Mouse (Mus musculus) adrenal gland (tissue): Measurements from ENCODE around the gene Kyat1.

Source experiments
- intact Hi-C: fragments of 180-260 bp; cut with DNase I; formaldehyde crosslinking; loops from one replicate; pipeline ENCODE4 v1.15.1; 2025
- long read RNA-seq, 2 experiments: library from polyadenylated mRNA; unstranded; transcript quantifications; one replicate each; pipeline ENCODE4 v2.0.0; 2020; ENCODE audit warnings: borderline replicate concordance in 1 of 2; ENCODE audit not compliant: insufficient replicate concordance in 1 of 2

The Kyat1 gene
- long read RNA-seq, experiment 1, partial matches to known transcripts, result 2 of 7 reads
- long read RNA-seq, experiment 1, other reads (novel, unspliced or antisense), result 1 of 7 reads
- long read RNA-seq, experiment 2, partial matches to known transcripts, result 0 of 6 reads
- long read RNA-seq, experiment 2, other reads (novel, unspliced or antisense), result 1 of 6 reads

DNA sequence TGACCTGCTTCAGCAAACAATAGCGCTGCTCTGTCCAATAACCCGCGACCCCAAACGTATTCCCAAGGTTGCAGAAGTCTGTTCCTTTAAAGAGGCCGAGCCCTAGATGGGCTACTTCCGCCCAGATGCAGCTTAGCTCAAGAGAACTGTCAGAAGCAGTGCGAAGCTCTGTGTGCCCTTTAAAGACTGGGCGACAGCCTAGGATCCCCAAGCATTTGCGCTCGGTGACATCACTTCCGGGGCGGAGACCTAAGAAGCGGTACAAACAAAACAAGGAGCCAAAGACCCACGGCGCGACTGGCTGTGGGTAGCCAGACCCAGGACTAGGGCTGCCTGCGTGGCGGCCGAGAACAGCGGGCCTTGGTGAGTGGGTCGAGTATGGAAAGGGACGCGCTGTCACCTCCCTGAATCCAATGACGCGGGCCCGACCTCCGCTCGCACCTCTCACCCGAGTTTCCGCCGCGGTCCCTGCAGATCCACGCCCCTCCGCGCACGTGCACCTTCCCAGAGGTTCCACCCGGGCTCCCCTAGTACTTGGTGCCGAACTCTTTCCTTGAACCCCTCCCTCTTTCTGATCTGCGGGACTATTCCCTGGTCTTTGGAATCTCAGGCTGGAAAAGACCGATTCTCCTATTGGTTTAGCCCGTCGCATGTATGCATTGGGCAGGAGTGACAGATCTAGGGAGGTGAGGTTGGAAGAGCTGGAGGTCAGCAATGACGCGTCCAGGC lies at the start of gene Kyat1:
TSS of gene Kyat1 (minus strand) at position 219 of the 729 bp plus-strand sequence.
- intact Hi-C loops, result no loop called here

DNA sequence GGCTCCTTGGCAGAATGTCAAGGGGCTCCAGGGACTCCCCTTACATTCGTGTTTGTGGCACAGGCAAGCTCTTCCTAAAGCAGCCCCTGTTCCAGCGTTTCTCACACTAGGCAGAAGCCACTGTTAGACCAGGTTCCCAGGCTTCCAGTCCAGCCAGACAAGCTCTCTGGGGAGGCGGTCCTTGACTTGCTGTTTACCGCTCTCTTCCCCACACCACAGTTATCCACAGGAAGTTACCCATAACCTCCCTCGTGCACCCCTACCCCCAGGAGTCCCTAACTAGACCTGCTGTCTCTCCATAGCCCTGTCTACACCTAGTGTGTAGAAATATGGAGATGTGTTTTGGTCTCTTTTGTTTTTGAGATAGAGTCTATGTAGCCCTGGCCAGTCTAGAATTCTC lies 48.2 kb upstream of the Kyat1 start:
- intact Hi-C loops, result no loop called here

DNA sequence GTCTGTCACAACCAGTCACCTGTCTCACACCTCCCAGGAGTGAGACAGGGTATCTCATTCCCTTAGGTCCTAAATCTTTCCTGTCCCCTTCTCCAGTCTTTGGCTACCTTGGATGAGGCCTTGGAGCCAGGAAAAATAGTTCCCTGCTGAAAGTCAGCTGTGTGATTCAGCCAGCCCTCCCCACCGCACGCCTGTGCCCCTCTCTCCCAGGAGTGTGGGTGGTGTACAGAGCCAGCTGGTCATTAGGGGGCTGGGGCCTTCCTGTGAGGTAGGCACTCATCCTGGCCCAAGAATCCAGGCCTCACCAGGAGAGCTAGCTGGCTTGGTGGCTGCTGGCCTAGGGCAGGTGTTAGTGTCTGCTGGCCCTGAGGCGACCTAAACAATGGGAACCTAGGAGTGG lies 46.9 kb upstream of the Kyat1 start:
- intact Hi-C loops, result no loop called here

DNA sequence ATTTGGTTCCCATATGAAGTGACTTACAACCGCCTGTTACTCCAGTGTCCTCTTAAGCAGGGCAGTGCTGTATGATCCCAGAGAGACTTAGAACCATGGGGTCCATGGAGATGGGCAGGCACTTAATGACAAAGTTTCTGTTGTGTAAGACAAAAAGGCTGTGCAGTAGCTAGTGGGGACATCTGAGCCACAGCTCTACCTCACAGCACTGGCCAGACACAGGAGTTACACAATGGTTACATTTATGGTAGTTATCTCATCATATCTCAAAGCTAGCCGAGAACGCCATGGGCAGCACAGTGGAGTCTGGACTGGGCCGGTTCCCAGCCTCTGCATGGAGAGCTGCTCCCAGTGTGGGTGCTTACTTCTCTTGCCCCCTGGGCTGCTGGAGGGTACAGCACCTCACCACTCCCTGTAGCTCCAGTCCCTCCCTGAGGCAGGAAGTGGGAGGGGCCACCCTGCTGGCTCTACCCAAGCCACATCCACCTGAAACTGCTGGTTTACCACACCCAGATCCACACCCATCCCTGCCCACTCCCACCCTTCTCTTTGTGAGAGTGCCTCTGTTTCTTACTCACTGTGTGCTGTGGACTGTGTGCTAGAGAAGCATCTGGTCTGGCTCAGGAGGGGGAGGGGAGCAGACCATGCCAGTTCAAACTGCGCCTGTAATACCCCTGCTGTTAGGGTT lies 45.9 kb upstream of the Kyat1 start:
- intact Hi-C loops, result no loop called here

DNA sequence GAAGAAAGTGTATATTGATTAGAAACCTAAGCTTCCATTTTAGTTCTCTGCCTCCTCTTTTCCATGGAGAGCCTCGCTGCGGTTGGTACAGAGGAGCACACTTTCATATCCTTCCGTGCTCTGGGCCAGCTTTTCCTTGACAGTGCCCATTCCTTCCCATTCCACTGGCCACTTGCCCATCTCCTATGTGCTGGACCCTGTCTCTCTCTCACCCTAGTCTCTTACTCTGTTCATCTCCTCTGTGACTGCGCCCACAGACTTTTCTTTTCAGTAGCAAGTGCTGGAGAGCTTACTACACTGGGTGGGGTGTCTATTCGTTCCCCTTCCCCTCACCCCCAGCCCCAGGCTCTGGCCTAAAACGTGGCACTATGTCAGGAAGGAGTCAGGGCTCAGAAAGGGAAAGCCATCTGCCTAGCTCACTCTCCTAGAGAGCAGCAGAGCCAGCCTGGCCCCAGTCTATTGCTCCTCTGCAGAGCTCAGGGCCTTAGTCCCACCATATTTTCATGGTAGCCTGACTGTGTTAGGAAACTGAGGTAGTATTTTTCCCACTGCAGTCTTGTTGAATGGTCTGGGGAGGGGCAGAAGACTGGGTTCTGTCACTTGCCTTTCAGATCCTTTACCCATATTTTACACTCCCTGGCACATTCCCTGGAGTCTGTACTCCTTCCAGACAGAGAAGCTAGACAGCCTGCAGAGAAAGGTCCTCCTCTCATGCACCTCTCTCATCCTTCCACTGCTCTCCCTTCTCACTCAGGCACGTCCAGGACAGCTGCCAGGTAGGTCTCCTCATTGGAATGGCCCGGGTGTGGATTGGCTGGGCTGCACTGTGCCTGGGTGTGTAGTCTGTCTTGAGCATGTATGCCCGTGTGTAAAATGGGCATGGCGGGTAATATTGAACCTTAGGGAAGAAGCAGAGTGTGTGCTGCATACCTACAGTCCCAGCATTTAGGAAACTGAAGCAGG lies 44.8 kb upstream of the Kyat1 start:
- intact Hi-C loops, result no loop called here

DNA sequence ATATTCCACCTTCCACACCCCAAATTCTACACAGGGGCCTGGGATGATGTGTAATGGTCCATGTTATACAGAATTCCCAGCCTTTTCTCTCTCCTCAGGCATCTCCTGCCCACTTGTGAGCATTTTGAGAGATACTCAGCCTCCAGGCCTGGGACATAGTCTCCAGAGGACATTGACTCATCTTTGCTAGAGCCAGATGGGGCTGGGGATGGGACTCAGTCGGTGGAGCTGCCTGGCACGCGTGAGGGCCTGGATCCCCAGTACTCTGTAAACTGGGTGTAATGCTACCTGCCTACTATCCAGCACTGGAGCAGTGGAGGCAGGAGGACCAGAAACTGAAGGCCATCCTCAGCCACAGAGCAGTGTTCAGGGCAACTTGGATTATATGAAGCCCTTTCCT lies 43.5 kb upstream of the Kyat1 start:
- intact Hi-C loops, result no loop called here

DNA sequence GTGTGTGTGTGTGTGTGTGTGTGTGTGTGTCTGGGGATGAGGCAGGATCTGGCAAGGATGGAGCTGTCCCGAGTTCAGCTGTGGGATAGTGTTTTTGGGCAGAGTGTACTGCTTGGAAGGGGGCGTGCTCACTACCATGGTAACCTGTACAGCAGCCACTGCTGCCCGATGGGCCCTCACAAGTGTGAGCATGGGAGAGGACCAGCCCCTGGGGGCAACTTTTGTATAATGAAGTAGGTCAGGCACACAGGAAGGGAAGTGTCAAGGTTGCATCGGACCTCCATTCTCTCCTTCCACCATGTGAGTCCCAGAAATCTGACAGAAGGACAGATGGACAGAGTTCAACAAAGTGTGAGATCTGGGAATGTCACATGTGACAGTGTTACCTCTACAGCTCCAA lies 42.0 kb upstream of the Kyat1 start:
- intact Hi-C loops, result no loop called here

DNA sequence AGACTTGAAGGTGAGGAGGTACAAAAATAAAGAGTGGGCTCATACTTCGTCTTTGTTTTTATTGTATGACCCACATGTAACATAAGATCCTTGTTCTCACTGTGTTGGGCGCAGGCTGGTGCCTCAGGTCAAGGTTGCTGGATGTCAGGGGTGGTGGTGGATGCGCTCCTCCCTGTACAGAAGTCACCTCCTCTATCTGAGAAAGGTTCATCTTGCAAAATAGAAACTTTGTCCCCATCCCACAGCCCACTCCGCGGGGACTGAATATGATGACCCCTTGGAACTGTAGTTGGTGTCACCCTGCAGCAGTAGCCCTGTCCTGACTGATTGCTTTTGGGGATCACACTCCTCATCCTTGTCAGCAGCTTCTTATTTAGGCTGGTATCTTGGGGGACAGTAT lies 41.4 kb upstream of the Kyat1 start:
- intact Hi-C loops, result no loop called here

DNA sequence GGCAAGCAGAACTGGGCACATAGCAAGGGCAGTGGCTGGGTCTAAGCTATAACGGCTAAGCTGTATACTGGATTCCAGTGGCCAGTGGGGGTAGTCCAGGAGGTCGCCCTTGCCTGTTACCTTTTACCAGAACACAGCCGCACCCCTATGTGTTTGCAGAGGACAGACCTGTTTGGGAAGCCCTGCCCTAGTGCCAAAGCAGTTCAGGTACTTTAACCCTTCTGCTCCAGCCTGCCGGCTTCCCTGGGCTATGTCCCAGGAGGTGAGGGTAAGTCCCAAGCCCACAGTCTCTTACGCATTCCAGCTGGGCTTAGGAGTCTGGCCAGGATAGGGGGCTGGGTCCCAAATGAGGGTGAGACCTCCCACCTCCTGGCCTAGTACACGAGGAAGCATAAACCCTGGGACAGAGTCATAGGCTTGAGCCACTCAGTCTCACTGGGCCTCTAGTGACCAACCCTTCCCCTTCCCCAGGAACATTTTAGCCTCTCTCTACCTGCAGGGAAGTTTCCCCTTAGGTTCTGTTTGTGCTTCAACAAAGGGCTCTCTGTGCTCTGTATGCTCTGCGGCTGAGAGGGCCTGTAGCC lies 39.0 kb upstream of the Kyat1 start:
- intact Hi-C loops, result no loop called here

DNA sequence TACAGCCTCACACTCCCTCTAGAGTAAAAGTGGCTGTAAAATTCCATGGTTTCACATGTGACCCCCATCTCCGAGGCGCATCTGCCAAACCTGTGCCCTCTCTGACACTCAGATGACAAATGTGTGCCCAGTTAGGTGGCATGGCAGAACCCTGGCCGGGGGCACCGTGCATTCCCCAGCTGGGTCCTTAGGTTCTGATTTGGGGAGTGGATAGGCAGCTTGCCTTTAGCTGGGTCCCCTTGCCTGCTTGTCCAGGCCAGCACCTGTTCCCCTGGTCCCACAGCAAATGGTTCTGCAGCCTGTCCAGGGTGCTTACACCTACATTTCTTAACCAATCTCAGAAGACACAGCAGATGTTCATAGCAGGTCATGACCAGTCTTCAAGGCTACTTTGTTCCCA lies 37.7 kb upstream of the Kyat1 start:
- intact Hi-C loops, result no loop called here

DNA sequence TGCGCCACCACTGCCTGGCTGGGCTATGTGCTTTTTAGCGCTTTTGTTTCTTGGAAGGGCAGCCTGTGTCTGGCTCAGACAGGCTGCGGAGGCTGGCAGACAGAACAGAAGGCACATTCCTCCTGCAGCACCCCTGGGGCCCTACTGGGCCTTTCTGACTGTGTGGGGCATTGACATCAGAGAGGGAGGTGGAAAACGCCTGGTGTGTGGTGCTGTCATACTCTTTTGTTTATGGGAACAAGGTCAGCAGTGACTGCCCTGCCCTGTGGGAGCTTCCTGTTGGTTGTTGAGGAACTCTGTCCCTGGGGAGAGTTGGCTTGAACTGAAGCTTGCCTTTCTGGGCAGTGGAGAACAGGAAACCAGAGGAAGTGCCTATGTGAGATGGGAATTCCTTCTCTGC lies 36.9 kb upstream of the Kyat1 start:
- intact Hi-C loops, result no loop called here

DNA sequence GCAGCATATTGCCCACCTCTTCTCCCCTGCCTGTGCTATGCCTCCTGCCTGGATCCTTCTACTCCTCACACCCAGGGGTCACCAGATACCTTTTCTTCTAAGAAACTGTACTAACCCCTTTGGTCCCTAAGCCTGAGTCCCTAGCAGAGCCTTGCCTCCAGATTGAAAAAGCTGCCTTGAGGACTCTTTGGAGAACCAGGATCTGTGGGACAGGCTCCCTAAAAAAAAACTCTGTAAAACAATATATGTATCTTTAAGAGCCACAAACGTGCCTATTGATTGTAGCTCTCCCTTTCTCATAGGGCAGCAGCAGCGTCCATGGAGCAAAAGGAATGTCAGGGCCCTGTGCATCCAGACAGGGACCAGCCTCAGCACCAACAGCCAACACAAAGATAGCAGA lies 34.6 kb upstream of the Kyat1 start, which contains the start of gene Gm28035:
TSS of gene Gm28035 (plus strand) at position 301 of the 400 bp plus-strand sequence.
- intact Hi-C loops, result no loop called here

DNA sequence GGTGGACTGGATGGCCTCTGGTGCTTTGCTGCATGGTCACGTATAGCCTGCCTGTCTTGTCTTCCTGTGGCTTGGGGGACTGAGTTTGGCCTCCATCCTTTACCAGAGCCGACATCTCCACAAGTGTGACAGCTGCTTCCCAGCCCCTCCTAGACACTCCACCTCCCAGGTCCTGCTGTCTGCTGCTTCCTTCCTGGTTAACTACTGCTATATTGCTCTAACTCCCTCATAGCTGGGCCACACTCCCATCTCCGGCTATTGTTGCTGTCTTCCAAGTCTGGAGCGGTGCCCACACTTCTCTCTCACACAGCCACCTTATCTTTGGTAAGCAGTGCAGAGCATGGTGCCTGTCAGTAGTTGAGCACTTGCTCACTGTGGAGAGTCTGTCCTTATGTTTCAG lies 34.1 kb upstream of the Kyat1 start:
- intact Hi-C loops, result loop anchor here (10.0 kb wide), 1 partner anchor 65 kb away; the partner anchor contains the start of genes Endog and Spout1

DNA sequence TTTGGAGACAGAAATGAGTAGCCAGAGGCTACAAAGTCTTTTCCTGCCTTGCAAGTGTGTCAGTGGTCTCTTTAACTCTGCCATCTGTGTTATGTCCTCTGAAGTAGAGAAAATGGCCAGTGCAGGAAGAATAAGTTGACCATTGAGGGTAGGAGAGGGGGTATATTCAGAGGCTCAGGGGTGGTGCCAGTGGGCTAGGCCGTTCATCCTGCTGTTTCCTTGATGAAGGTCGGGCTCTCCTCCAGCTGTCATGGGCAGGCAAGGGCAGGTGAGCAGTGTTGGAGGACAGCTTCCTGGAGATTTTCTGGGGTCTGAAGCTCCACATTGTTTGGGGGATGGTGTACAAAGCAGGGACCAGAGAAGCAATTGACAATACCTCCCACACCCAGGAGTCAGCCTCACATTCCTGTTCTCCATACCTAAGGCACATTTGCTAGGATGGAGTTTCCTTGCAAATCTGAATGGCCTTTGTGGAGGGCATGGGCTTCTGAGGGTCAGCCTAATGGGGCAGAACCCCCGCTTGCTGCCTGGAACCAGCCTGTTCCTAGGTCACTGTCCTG lies 33.3 kb upstream of the Kyat1 start:
- intact Hi-C loops, result loop anchor here (10.0 kb wide), 1 partner anchor 64 kb away; the partner anchor contains the start of genes Endog and Spout1

DNA sequence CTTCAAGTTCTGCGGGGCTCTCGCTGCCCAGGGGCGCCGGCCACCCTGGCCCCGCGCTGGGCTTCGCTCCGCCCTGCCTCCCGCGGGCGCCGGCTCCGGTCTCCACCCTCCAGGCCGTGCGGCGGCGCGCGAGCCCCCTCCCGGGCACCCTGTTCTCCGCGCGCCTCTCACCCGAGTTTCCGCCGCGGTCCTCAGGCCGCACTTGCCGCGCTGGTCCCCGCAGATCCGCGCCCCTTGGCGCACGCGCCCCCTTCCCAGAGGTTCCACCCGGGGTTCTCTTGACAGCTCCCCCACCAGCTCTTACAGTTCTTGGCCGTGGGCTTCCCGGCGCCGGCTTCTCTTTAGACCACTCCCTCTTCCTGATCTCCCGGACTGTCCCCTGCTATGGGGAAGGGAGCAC lies 32.2 kb upstream of the Kyat1 start:
- intact Hi-C loops, result loop anchor here (2.0 to 10.0 kb wide), 2 partner anchors 33 to 63 kb away; partner anchors contain the start of genes Endog and Spout1

DNA sequence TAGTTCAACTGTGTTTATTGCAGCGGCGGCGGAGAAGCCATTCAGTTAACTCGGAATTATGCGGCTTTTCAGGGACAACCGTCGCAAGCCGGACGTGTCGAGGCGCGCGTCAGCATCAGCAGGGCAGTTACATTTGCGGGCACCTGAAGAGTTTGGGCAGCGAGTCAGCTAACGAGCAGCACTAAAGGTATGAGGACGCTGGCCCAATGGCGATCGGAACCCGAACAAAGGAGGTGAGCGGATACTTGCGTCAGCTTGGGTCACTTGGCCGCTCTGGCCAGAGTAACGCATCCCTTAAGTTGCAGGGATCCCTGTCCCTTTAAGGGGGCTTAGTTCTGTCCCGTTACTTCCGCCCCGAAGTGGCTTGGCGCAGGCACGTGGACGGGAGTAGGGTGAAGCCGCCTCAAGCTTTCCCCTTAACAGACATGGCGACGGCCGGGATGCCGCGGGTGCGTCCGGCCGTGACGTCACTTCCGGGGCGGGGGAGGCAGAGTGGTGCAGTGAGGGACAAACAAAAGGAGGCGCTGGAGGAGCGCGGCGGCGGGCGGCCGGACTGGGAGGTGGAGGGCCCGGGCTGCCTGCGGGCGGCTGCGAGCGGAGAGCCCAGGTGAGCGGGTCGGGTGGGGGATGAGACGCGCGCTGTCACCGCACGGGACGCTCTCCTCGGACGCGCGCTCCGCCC lies 31.7 kb upstream of the Kyat1 start, which contains the start of gene Lrrc8a:
TSS of gene Lrrc8a (plus strand) at position 517 of the 682 bp plus-strand sequence.
- intact Hi-C loops, result loop anchor here (2.0 to 10.0 kb wide), 2 partner anchors 33 to 63 kb away; partner anchors contain the start of genes Endog and Spout1

DNA sequence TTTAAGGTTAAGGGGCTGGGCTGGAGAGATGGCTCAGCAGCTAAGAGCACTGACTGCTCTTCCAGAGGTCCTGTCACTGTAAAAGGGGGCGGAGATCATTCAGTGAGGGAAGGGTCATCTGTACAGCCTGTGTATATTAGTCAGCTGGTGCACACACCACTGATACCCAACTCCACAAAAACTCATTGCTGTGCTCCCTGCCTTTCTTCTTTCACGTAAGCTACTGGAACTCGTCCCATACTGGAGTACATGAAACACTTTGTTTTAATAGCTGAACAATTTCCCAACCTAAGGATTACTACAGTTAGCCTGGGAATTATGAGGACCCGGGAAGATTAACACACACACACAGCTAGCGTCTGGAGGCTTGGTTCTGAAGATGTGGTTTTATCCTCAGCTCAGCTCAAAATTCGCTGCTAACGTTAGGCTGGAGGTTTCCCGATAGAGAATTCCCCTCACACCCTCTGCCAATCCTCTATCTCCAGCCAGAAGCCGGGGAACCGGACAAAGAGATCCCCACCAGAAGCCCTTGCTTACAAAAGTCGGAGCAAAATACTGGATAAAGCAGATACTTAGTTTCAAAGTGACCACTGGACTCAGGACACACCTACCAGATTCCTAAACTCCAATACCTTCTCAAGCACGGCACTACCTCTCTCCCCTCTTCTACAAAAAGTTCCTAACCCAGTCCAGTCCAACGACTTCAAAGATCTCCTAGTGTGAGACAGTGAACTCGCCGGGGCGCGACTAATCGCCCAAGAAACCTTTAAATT lies 31.0 kb upstream of the Kyat1 start:
- intact Hi-C loops, result loop anchor here (2.0 to 10.0 kb wide), 2 partner anchors 34 to 62 kb away; partner anchors contain the start of genes Endog and Spout1

DNA sequence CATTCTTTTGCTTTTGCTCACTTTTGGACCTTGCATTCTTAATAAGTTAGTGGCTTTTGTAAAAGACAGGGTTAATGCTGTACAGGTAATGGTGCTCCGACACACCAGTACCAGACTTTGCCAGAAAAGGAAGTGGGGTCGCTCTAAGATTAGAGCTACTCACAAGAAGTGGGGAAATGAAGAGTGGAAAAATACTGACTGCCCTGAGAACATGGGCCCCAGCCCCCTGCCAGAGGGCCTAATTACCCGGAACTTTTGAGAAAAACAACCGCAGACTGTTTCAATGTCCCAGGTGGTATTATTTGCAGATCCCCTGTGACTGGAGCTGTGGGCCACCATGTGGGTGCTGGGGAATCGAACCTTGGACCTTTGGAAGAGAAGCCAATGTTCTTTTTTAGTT lies 29.9 kb upstream of the Kyat1 start:
- intact Hi-C loops, result loop anchor here (10.0 kb wide), 1 partner anchor 61 kb away; the partner anchor contains the start of genes Endog and Spout1

DNA sequence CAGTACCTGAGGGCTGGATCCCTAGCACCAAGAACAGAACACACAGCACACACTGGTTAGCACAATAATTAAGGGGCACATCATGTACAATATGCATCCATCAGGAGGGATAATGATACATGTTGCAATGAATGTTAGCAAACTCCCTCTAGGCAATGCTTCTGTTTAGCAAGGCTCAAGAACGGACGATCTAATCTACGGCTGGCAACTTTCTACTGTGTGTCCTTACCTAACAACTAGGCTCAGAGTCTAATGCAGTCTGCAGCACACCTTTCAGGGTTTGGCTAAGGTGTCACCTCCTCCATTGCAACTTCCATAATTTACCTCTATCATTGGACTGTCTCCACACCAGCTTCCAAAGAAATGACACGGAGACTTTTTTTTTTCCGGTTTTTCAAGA lies 10.6 kb upstream of the Kyat1 start:
- intact Hi-C loops, result no loop called here
